8 mouse cellular contexts compared by ENCODE assay signal in the genomic region with DNA sequence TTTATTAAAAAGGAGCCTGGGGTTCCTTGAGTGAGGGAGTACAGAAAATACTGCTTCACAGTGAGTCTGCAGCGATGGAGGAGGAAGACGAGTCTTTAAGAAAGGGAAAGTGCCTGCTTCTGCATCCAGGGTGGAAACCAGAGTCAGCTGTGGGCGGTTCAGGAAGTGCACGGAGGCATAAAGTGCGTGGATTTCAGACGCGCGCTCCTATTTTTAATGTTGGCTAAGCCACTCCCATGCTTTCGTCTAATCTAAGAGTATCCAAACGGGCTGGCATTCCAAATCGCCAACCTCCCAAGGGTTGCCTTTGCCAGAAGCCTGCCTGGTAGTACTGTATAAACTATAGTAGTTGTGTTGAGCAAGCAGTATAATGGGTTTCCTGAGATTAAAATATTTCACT. TPM values are rescaled to one million over a fixed set of nuclear protein-coding genes. Genes with fewer than 3 reads are reported as not detected.
DNase-seq lines count a peak whose midpoint lies in the region; ATAC-seq and TF ChIP-seq lines count a peak whose summit lies in the region.

No protein-coding gene starts in this region.

- H3K4me3 ChIP-seq in lung, postnatal 0 days (ENCODE audit: low read depth, low read length): peak overlapping the region; percentile 31

- no peaks in the 10 kb centered on the region for H3K36me3 ChIP-seq in lung, postnatal 0 days (ENCODE audit: insufficient read depth, low read length)

- TF ChIP-seq CTCF in lung, postnatal 0 days (IDR thresholded peaks at IDR 0.05): no peak

- peak overlapping the region; percentile 58 for H3K4me2 ChIP-seq in lung, postnatal 0 days (replicated peaks; ENCODE audit: low read depth, low read length)

- peak; percentile 57 for ATAC-seq in lung, postnatal 0 days

- TF ChIP-seq EP300 in lung, postnatal 0 days (IDR thresholded peaks at IDR 0.05): no peak

- H3K4me1 ChIP-seq in lung, postnatal 0 days (ENCODE audit: insufficient read depth, low read depth, low read length): peaks cover 5% of the 10 kb centered on the region; the same call in 1 of the 2 replicates

- no peaks in the 10 kb centered on the region for H3K9me3 ChIP-seq in lung, postnatal 0 days (ENCODE audit: low read length)

- H3K27me3 ChIP-seq in lung, postnatal 0 days (replicated peaks; ENCODE audit: insufficient read depth, low read length): no peaks in the 10 kb centered on the region

- DNase-seq in left cerebral cortex, adult 11 months (ENCODE audit: low spot score): peak; percentile 57
- no peak for DNase-seq in left cerebral cortex, postnatal 4 days
- peak; percentile 9 for DNase-seq in fibroblast of lung, adult 2 months (ENCODE audit: low read depth)
- peak; percentile 25 to 38 for DNase-seq in heart, postnatal 36 days
- peak; percentile 24 to 38 for DNase-seq in kidney, postnatal 4 days
- peak; percentile 70 for DNase-seq in lung, postnatal 0 days (ENCODE audit: low spot score)
- DNase-seq in right cerebral cortex, postnatal 10 days (ENCODE audit: low spot score in 2 of 2): peak; percentile 42 to 46
- DNase-seq in gastrocnemius, postnatal 36 days: no peak

- WGBS in lung, postnatal 0 days: 19% methylated on average over 11 of the region's 11 CpGs

- intact Hi-C loops in left cerebral cortex, postnatal 4 days (cut with DNase I): no loop called here
- intact Hi-C loops in heart, postnatal 36 days (cut with DNase I): no loop called here
- intact Hi-C loops in gastrocnemius, postnatal 36 days (cut with DNase I): no loop called here

- H3K9ac ChIP-seq in lung, postnatal 0 days (replicated peaks; ENCODE audit: low read depth): 0 out of 2 replicates have a peak overlapping the region, but pooled peaks have one; percentile 12

- H3K27ac ChIP-seq in lung, postnatal 0 days (ENCODE audit: low read length): no peak overlapping the region

RNA-seq across cellular contexts. Expression of a gene that starts 50.4 kb away (rescaled TPM):
- 100 to 1,000 TPM; 229 to 241 TPM for total RNA-seq in left cerebral cortex, postnatal 4 days (2021)
- total RNA-seq in heart, postnatal 36 days (2021): 10 to 100 TPM; 60.7 to 74.5 TPM
- polyA plus RNA-seq in lung, postnatal 0 days (2015; fragmentation: Nextera tagmentation; extraction: Ambion mirVana): 127 and 133 TPM in 2 replicates
- 10 to 100 TPM; 47.7 to 54.7 TPM for total RNA-seq in gastrocnemius, postnatal 36 days (2021)

Comparison
In these comparisons a context has a peak if more than half of its experiments do, and no peak if none do; other contexts are left out.
1. DNase-seq: peak in left cerebral cortex, adult 11 months (single experiment), fibroblast of lung, adult 2 months (single experiment), heart, postnatal 36 days (2 of 2), kidney, postnatal 4 days (2 of 2), lung, postnatal 0 days (single experiment) and right cerebral cortex, postnatal 10 days (2 of 2); none in left cerebral cortex, postnatal 4 days (single experiment) and gastrocnemius, postnatal 36 days (0 of 2).